Mouse (Mus musculus) natural killer cell, adult 2 months (primary cell): Measurements from ENCODE around the gene Stx8.
A peak's percentile ranks its signal among the peaks of the same experiment; 100 is the strongest.

ENCODE experiments used
- DNase-seq, 2 experiments: peaks; one replicate each; pipeline ENCODE4 v3.0.0; 2022; ENCODE audit warnings: low spot score in 2 of 2

Stx8 gene

GRCm38 (mm10) chr11:67975252-67975651 lies 9.3 kb downstream of the Stx8 start:
- DNase-seq = no peak

GRCm38 (mm10) chr11:67983564-67983963 lies 17.6 kb downstream of the Stx8 start:
- no peak for DNase-seq

GRCm38 (mm10) chr11:67991240-67991639 lies 25.2 kb downstream of the Stx8 start:
- DNase-seq = no peak

GRCm38 (mm10) chr11:67995965-67996364 lies 30.0 kb downstream of the Stx8 start:
- no peak for DNase-seq

- DNase-seq = no peak
These were observed 32.9 kb downstream of the Stx8 start for GRCm38 (mm10) chr11:67998905-67999304.

GRCm38 (mm10) chr11:67999629-68000028 lies 33.6 kb downstream of the Stx8 start:
- DNase-seq = no peak

- peak in 1 of 2 experiments; percentile 29 for DNase-seq
These were observed 38.2 kb downstream of the Stx8 start for GRCm38 (mm10) chr11:68004191-68004590.

- DNase-seq = no peak
These were observed 40.3 kb downstream of the Stx8 start for GRCm38 (mm10) chr11:68006216-68006789.

- DNase-seq = no peak
These were observed 41.7 kb downstream of the Stx8 start for GRCm38 (mm10) chr11:68007645-68008044.

GRCm38 (mm10) chr11:68009377-68009776 lies 43.4 kb downstream of the Stx8 start:
- DNase-seq = no peak

- no peak for DNase-seq
These were observed 46.2 kb downstream of the Stx8 start for GRCm38 (mm10) chr11:68012207-68012606.

GRCm38 (mm10) chr11:68018191-68018590 lies 52.2 kb downstream of the Stx8 start:
- no peak for DNase-seq

- no peak for DNase-seq
These were observed 53.2 kb downstream of the Stx8 start for GRCm38 (mm10) chr11:68019156-68019555.

- DNase-seq = no peak
These were observed 56.0 kb downstream of the Stx8 start for GRCm38 (mm10) chr11:68021976-68022375.

- no peak for DNase-seq
These were observed 56.9 kb downstream of the Stx8 start for GRCm38 (mm10) chr11:68022895-68023294.

GRCm38 (mm10) chr11:68023811-68024369 lies 57.9 kb downstream of the Stx8 start:
- DNase-seq = no peak

- no peak for DNase-seq
These were observed 60.6 kb downstream of the Stx8 start for GRCm38 (mm10) chr11:68026590-68026989.

GRCm38 (mm10) chr11:68029079-68029478 lies 63.1 kb downstream of the Stx8 start:
- no peak for DNase-seq

GRCm38 (mm10) chr11:68029871-68030270 lies 63.9 kb downstream of the Stx8 start:
- DNase-seq = no peak

GRCm38 (mm10) chr11:68030771-68031170 lies 64.8 kb downstream of the Stx8 start:
- no peak for DNase-seq

GRCm38 (mm10) chr11:68032448-68032847 lies 66.5 kb downstream of the Stx8 start:
- DNase-seq = no peak

- DNase-seq = no peak
These were observed 67.4 kb downstream of the Stx8 start for GRCm38 (mm10) chr11:68033331-68033926.

- no peak for DNase-seq
These were observed 68.4 kb downstream of the Stx8 start for GRCm38 (mm10) chr11:68034422-68034821.
